8 mouse cellular contexts compared by ENCODE assay signal in the genomic region with DNA sequence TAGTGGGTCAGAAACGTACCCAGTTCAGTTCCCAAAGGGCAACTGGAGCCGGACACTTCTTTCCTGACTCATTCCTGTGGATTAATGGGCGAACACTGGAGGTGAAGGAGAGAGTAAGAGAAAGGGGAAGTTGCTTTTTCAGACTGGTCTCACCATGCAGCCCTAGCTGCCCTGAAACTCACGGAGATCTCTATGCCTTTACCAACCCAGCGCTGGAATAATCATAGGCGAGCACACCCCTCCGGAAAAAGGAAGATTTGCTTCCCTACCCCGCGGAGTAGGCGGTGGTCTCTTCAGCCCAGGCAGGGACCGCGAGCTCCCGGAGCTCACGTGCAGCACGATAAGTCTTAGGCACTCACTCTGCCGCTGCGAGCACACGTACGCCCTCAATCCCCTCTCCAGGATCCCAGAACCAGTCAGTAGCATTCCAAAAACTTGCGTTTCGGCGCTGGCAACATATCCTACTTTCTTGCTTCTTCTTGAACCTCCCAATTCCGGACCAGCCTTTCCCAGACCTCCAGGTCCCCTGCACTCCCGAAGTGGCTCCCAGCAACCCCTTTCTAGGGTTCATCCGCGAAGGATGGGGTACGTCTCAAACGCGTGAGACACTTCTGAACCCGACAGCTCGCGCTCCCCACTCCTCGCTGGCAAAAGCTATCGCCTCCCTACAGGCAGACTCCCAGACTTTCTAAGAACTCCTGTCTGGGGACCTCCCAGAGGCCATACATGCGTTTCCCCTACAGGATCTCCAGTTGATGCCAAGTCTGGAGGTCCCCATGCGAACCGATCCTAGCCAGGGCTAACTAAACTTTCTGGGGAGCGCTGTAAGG. TPM values are rescaled to one million over a fixed set of nuclear protein-coding genes. Genes with fewer than 3 reads are reported as not detected.
DNase-seq lines count a peak whose midpoint lies in the region; ATAC-seq and TF ChIP-seq lines count a peak whose summit lies in the region.

No protein-coding gene starts in this region.

- no peaks in the 10 kb centered on the region for H3K79me2 ChIP-seq in heart, adult 2 months (replicated peaks; ENCODE audit: control insufficient read depth, insufficient read depth, low read length)

- no peak overlapping the region for H3K27ac ChIP-seq in heart, adult 2 months
- H3K27ac ChIP-seq in forebrain, embryonic 13.5 days: no peak overlapping the region
- 0 out of 2 replicates have a peak overlapping the region, but pooled peaks have one; percentile 37 for H3K27ac ChIP-seq in kidney, postnatal 0 days

- TF ChIP-seq POLR2A in heart, adult 2 months (IDR thresholded peaks at IDR 0.05; ENCODE audit: insufficient read depth, low read depth, low read length): no peak

- H3K9ac ChIP-seq in heart, adult 2 months (ENCODE audit: low read depth, low read length): peak overlapping the region; percentile 49
- H3K9ac ChIP-seq in forebrain, embryonic 13.5 days: peak overlapping the region; percentile 72
- H3K9ac ChIP-seq in kidney, postnatal 0 days (ENCODE audit: low read depth, low read length): peak overlapping the region; percentile 60

- no peak for TF ChIP-seq CTCF in heart, adult 2 months (IDR thresholded peaks at IDR 0.05)
- no peak for TF ChIP-seq CTCF in kidney, postnatal 0 days (IDR thresholded peaks at IDR 0.05; ENCODE audit: low read depth)

- peak overlapping the region; percentile 46 for H3K4me3 ChIP-seq in heart, adult 2 months
- peak overlapping the region; percentile 61 for H3K4me3 ChIP-seq in forebrain, embryonic 13.5 days
- H3K4me3 ChIP-seq in kidney, postnatal 0 days (replicated peaks; ENCODE audit: low read depth, low read length): peak overlapping the region; percentile 66

- no peaks in the 10 kb centered on the region; the same call in 1 of the 2 replicates for H3K27me3 ChIP-seq in heart, adult 2 months (ENCODE audit: control insufficient read depth, insufficient read depth, low read length)
- no peaks in the 10 kb centered on the region for H3K27me3 ChIP-seq in forebrain, embryonic 13.5 days
- H3K27me3 ChIP-seq in kidney, postnatal 0 days (ENCODE audit: insufficient read depth, low read length): no peaks in the 10 kb centered on the region

- peak overlapping the region; percentile 96 for H3K4me2 ChIP-seq in forebrain, embryonic 13.5 days
- peak overlapping the region; percentile 92 for H3K4me2 ChIP-seq in kidney, postnatal 0 days (ENCODE audit: low read length)

- H3K36me3 ChIP-seq in heart, adult 2 months (ENCODE audit: control insufficient read depth, insufficient read depth, low read length): no peaks in the 10 kb centered on the region
- H3K36me3 ChIP-seq in forebrain, embryonic 13.5 days (ENCODE audit: poor library complexity, severe bottlenecking): no peaks in the 10 kb centered on the region
- H3K36me3 ChIP-seq in kidney, postnatal 0 days (ENCODE audit: insufficient read depth, low read length): no peaks in the 10 kb centered on the region

- no peaks in the 10 kb centered on the region for H3K4me1 ChIP-seq in heart, adult 2 months (ENCODE audit: control insufficient read depth, insufficient read depth, low read length)
- peaks cover 21% of the 10 kb centered on the region for H3K4me1 ChIP-seq in forebrain, embryonic 13.5 days
- H3K4me1 ChIP-seq in kidney, postnatal 0 days (replicated peaks; ENCODE audit: insufficient read depth, low read length): 0 out of 2 replicates have a peak, but pooled peaks cover 6% of the 10 kb centered on the region

- no peak for TF ChIP-seq EP300 in heart, adult 2 months (IDR thresholded peaks at IDR 0.05; ENCODE audit: insufficient read depth, low read depth, low read length)

- peak; percentile 18 to 32 for DNase-seq in heart, adult 2 months
- DNase-seq in heart, adult 11 months: no peak
- DNase-seq in R1 (ENCODE audit: low read depth, low spot score): peak; percentile 83
- peak; percentile 57 for DNase-seq in kidney, postnatal 0 days (ENCODE audit: low spot score)
- DNase-seq in mesoderm, embryonic 11.5 days (ENCODE audit: low read depth, low spot score): peak; percentile 55
- DNase-seq in c-Kit-positive CD71-positive TER-119-positive erythroid progenitor cells, embryonic 14.5 days (ENCODE audit: low spot score): no peak
- DNase-seq in cerebellum, adult 11 months: no peak

- under 1% methylated on average over 38 of the region's 38 CpGs for WGBS in heart, adult 2 months
- WGBS in forebrain, embryonic 13.5 days: under 1% methylated on average over 38 of the region's 38 CpGs
- under 1% methylated on average over 38 of the region's 38 CpGs for WGBS in kidney, postnatal 0 days

- ATAC-seq in forebrain, embryonic 13.5 days: peak; percentile 62
- ATAC-seq in kidney, postnatal 0 days (replicated peaks; ENCODE audit: low FRiP score, low read depth): 0 out of 2 replicates have a peak, but pooled peaks have one; percentile 12

- H3K9me3 ChIP-seq in forebrain, embryonic 13.5 days (replicated peaks): no peaks in the 10 kb centered on the region
- no peaks in the 10 kb centered on the region for H3K9me3 ChIP-seq in kidney, postnatal 0 days (replicated peaks; ENCODE audit: low read length)

- intact Hi-C loops in heart, adult 2 months (cut with DNase I): loop anchor here (2.0 kb wide), 1 partner anchor 21 kb away; no protein-coding TSS in a partner anchor

RNA-seq across cellular contexts. Expression of gene Tet1, which starts 22.6 kb away (rescaled TPM):
- total RNA-seq in heart, adult 2 months (2021): 1 to 10 TPM; 5.3 to 6.6 TPM
- polyA plus RNA-seq in heart, adult 2 months (2012; rRNA removed): 2.3 and 3.9 TPM in 2 replicates
- polyA plus RNA-seq in forebrain, embryonic 13.5 days (2015; fragmentation: Nextera tagmentation; extraction: Ambion mirVana): 29.2 and 32.1 TPM in 2 replicates
- polyA plus RNA-seq in kidney, postnatal 0 days (2015; fragmentation: Nextera tagmentation; extraction: Ambion mirVana): 17.3 and 18.0 TPM in 2 replicates

RNA-seq across cellular contexts. Expression of gene Slc25a16, which starts 34.2 kb away (rescaled TPM):
- 10 to 100 TPM; 20.4 to 27.1 TPM for total RNA-seq in heart, adult 2 months (2021)
- polyA plus RNA-seq in heart, adult 2 months (2012; rRNA removed): 21.7 and 35.8 TPM in 2 replicates
- polyA plus RNA-seq in forebrain, embryonic 13.5 days (2015; fragmentation: Nextera tagmentation; extraction: Ambion mirVana): 14.0 and 15.0 TPM in 2 replicates
- polyA plus RNA-seq in kidney, postnatal 0 days (2015; fragmentation: Nextera tagmentation; extraction: Ambion mirVana): 27.3 and 27.6 TPM in 2 replicates

Comparison
In these comparisons a context has a peak if more than half of its experiments do, and no peak if none do; other contexts are left out.
1. DNase-seq: peak in heart, adult 2 months (2 of 2), R1 (single experiment), kidney, postnatal 0 days (single experiment) and mesoderm, embryonic 11.5 days (single experiment); none in heart, adult 11 months (single experiment), c-Kit-positive CD71-positive TER-119-positive erythroid progenitor cells, embryonic 14.5 days (single experiment) and cerebellum, adult 11 months (single experiment).
2. Peak in every context shown above with its lines, with median percentiles within 50 percentile points of each other: H3K4me3 ChIP-seq and H3K9ac ChIP-seq.